Mouse (Mus musculus): ENCODE measurements at regions not wholly inside any gene's neighbourhood (a gene's known extent, or its start where the extent isn't known, plus 50 kb on each side); places are given as distances from the start of the nearest gene placed in this dataset.
A peak's percentile ranks its signal among the peaks of the same experiment; 100 is the strongest.

GRCm38 (mm10) chr5:80484676-80485075 is 535.3 kb upstream of the Adgrl3 start:
- DNase-seq (ENCODE audit: inconsistent age in 2 of 2, low spot score in 1 of 2) = no peak

DNA sequence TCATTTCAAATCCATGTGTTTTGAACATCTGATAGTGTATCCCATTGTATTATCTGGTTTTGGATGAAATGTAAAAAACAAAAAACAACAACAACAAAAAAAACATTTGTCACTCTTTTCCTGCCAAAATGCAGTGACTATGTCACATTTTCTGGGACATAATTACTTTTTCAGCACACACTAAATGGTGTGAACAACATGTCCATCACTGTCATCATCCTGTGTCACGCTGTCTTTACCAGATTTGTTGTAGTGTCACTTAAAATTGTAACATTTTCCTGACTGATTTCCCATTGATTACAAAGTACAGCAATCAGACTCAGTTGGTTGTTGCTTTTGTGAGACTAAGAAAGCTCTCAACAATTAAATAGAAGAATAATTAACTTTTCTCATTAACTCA is 531.6 kb upstream of the Adgrl3 start:
- DNase-seq (ENCODE audit: inconsistent age in 2 of 2, low spot score in 1 of 2) = no peak

DNA sequence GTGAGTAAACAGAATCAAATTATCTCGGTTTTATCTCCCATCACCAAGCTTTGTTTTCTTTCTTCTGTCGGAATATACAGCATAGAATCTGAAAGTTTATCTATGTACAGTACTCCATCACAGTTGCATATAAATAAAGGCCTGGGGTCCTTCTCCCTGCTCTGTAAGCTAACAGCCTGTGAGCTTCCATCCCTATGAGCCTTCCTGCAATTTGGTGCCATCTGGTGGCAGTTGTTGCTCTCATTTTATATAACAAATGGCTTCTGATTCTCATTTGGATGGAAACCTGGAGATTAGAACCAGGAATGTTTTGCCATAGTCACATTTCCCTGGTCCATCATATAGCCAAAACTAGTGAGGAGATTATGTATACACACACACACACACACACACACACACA is 511.3 kb upstream of the Adgrl3 start:
- peak in 1 of 2 experiments; percentile 32 for DNase-seq (ENCODE audit: inconsistent age in 2 of 2, low spot score in 1 of 2)

- no peak for DNase-seq (ENCODE audit: inconsistent age in 2 of 2, low spot score in 1 of 2)
These were observed 479.9 kb upstream of the Adgrl3 start for GRCm38 (mm10) chr5:80539997-80540396.

DNA sequence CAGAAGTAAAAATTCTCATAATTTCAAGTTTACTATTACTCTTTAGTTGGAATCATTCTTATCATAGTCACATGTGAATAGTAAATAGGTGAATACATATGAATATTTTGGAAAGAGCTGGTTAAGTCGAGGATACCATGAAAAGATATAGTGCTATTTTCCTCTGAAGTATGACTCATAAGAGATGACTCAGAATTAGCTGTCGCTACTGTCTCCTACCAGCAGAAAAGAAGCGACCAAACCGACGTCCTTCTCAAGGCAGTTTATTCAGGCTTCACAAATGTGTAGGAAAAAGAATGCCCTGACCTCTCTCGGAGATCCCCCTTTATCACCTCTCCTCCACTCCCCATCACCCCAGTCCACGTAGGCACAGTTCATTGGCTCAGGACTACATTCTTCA is 468.3 kb upstream of the Adgrl3 start:
- DNase-seq (ENCODE audit: inconsistent age in 2 of 2, low spot score in 1 of 2) = peak in 1 of 2 experiments; percentile 33

- no peak for DNase-seq (ENCODE audit: inconsistent age in 2 of 2, low spot score in 1 of 2)
These were observed 441.2 kb upstream of the Adgrl3 start for GRCm38 (mm10) chr5:80578741-80579140.

GRCm38 (mm10) chr5:80611571-80611970 is 408.4 kb upstream of the Adgrl3 start:
- DNase-seq (ENCODE audit: inconsistent age in 2 of 2, low spot score in 1 of 2) = no peak

GRCm38 (mm10) chr5:80627225-80627624 is 392.7 kb upstream of the Adgrl3 start:
- no peak for DNase-seq (ENCODE audit: inconsistent age in 2 of 2, low spot score in 1 of 2)

DNA sequence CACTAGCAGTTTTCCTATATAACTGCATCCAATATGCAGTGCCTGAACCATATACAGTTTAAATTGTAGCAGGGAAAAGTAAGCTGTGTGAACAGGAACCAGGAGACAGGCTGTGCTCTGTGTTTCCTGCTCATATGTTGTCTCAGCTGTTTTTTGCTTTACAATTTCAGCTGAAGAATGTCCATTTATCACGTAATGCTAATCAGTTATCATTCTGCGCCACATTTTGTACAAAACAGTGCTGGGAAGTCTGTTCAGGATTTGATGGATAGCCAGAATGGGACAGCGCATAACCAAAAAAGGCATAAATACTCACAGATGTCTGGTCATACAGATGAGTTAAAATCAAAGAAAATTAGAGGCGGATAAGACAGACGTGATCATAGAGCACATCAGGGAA is 360.9 kb upstream of the Adgrl3 start:
- no peak for DNase-seq (ENCODE audit: inconsistent age in 2 of 2, low spot score in 1 of 2)

DNA sequence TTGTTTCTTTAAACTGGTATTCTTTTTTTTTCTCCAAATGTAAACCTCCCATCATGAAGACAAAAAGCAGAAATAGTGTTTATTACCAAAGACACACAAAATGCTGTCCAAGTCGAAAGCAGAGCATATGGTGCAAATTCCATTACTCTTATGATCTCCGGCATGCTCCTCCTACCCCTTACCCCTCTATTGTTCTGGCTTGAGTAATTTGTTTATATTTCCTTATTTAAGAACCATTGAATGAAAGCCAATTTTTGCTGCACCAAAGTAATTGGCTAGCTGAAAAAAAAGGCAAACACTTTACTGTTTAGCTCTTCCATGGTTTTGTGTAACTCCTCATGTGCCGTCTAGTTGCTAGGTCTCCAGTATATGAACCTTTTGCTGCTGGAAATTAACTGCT is 360.4 kb upstream of the Adgrl3 start:
- no peak for DNase-seq (ENCODE audit: inconsistent age in 2 of 2, low spot score in 1 of 2)

GRCm38 (mm10) chr5:80670258-80670947 is 349.5 kb upstream of the Adgrl3 start:
- no peak for DNase-seq (ENCODE audit: inconsistent age in 2 of 2, low spot score in 1 of 2)

DNA sequence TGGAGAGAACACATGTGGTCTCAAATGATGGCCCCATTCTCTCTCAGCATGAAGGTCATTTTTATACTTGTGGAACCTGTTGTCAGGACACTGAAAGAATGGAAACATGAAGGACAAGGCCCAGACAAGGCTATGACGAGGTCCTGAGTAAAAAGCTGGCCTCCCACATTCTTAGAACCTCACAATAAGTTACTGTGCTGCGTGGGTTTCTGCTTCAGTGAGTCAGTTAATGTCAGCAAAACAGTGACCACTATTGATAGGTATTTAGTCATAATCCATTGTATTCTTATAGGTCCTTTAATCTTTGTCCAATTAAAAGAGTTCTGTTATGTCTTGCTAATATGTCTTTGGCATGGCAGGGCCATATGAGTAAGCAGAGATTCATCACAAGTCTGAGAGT is 336.5 kb upstream of the Adgrl3 start:
- DNase-seq (ENCODE audit: inconsistent age in 2 of 2, low spot score in 1 of 2) = no peak

DNA sequence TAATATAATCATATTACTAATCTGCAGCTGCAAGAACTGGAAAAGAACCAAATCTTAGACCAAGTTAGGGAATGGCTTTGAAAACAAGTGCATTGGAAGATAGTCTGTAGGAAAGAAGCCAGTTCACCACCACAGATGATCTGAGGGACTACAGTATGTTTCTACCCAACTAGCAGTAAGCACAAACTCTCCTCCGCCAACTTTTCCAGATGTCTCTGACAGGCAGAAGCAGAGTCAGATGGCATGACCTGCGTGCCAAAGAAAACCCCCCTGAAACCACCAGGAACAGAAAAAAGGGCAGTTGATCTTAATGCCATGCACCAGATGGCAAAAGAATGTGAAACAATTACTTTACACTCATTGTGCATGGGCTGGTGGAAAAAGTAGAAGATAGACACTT is 319.1 kb upstream of the Adgrl3 start:
- no peak for DNase-seq (ENCODE audit: inconsistent age in 2 of 2, low spot score in 1 of 2)

GRCm38 (mm10) chr5:80704732-80705131 is 315.2 kb upstream of the Adgrl3 start:
- no peak for DNase-seq (ENCODE audit: inconsistent age in 2 of 2, low spot score in 1 of 2)

DNA sequence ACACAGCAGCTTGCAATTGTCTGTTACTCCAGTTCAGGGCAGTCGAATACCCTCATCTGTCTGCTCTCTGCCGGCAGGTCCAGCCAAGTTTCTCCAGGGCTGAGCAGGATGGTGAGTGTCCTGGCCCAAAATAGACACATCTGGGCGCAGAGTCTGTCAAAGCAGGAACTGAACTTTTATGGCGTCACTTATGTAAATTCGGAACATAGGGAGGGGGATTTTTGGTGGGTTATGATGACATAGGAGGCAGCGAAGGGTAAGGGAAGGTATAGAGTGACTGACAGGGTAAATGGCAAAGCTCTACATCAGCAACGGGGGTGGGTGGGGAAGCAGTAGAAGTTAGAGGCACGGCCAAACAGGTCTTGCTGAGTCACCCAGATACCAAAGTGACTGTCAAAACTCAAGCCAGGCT is 313.3 kb upstream of the Adgrl3 start:
- DNase-seq (ENCODE audit: inconsistent age in 2 of 2, low spot score in 1 of 2) = no peak
